Mouse (Mus musculus) limb, embryonic 10.5 days (tissue): ENCODE data around the gene Moap1. TPM values are rescaled to one million over a fixed set of nuclear protein-coding genes. Genes with fewer than 3 reads are reported as not detected.

Source experiments
- DNase-seq: peaks from one replicate; pipeline ENCODE4 v3.0.0-alpha.2; 2017; ENCODE audit warnings: low spot score
- H3K27ac ChIP-seq: fragments of 300-500 bp; sonication (generic); 2 replicates; pipeline ENCODE4 v1.5.1; 2016; ENCODE audit warnings: mild to moderate bottlenecking
- H3K27me3 ChIP-seq: fragments of 300-500 bp; sonication (generic); 2 replicates; pipeline ENCODE4 v1.6.1; 2016; ENCODE audit warnings: low read depth, mild to moderate bottlenecking; ENCODE audit not compliant: poor library complexity, severe bottlenecking
- H3K36me3 ChIP-seq: fragments of 300-500 bp; sonication (generic); 2 replicates; pipeline ENCODE4 v1.6.1; 2016; ENCODE audit warnings: mild to moderate bottlenecking, moderate library complexity
- H3K4me1 ChIP-seq: fragments of 300-500 bp; sonication (generic); 2 replicates; pipeline ENCODE4 v1.6.1; 2016
- H3K4me3 ChIP-seq: fragments of 300-500 bp; sonication (generic); 2 replicates; pipeline ENCODE4 v1.5.1; 2016; ENCODE audit warnings: mild to moderate bottlenecking, moderate library complexity
- H3K9me3 ChIP-seq: fragments of 300-500 bp; sonication (generic); replicated peaks from 2 replicates; pipeline ENCODE4 v1.6.1; 2016; ENCODE audit warnings: mild to moderate bottlenecking
- WGBS: fragments of 180-500 bp; shearing (Covaris S2); methylation state at CpG from one replicate; pipeline ENCODE4 v1.1.7; 2016; 5-methylcytosine and 5-hydroxymethylcytosine counted together
- polyA plus RNA-seq: library from polyadenylated mRNA; unstranded; fragments of >200 nt; fragmentation: Nextera tagmentation; extraction: Ambion mirVana; gene quantifications from 2 replicates; pipeline ENCODE4 v1.2.1, GENCODE M21; 2016

The Moap1 gene
- polyA plus RNA-seq, 1 experiment from 2014 or later: 38.8 TPM

- Histone ChIP-seq H3K27ac (0 out of 2 replicates have a peak overlapping the region, but pooled peaks have one; percentile 33), H3K4me1 (peaks cover 21% of the 10 kb centered on the region), H3K9me3 (no peaks in the 10 kb centered on the region), H3K4me3 (peak overlapping the region; percentile 92), H3K36me3 (peaks cover 42% of the 10 kb centered on the region), H3K27me3 (no peaks in the 10 kb centered on the region)
- no peak for DNase-seq
- WGBS: 2% methylated on average over 5 of the region's 5 CpGs
Measured at GRCm38 (mm10) chr12:102758936-102759335, 15.5 kb upstream of the Moap1 start.

- 0% methylated on average over 10 of the region's 10 CpGs for WGBS
- H3K36me3 ChIP-seq: peaks cover 41% of the 10 kb centered on the region
- H3K27ac ChIP-seq: peak within 1 kb of the TSS; percentile 93
- no peaks in the 10 kb centered on the region for H3K9me3 ChIP-seq
- peak within 1 kb of the TSS; percentile 92 for H3K4me3 ChIP-seq
- H3K27me3 ChIP-seq: no peaks in the 10 kb centered on the region
- no peak for DNase-seq
- peaks cover 21% of the 10 kb centered on the region for H3K4me1 ChIP-seq
Measured at GRCm38 (mm10) chr12:102758403-102758756, 14.9 kb upstream of the Moap1 start, which contains the start of gene Gm20604. Gene Gm20604 (minus strand): TSS chr12:102758672.

- under 1% methylated on average over 73 of the region's 73 CpGs for WGBS
- DNase-seq: peak; percentile 98
Measured at GRCm38 (mm10) chr12:102757689-102758402, 14.4 kb upstream of the Moap1 start, which contains the start of the genes Gm28051, Gon7 and Ubr7. Gene Gm28051 (minus strand): TSS chr12:102757765. Gene Gon7 (minus strand): TSS chr12:102757803. Gene Ubr7 (plus strand): TSS chr12:102757967.

GRCm38 (mm10) chr12:102757055-102757688 is 13.7 kb upstream of the Moap1 start:
- peaks cover 39% of the 10 kb centered on the region for H3K36me3 ChIP-seq

More at GRCm38 (mm10) chr12:102757689-102758402, 14.4 kb upstream of the Moap1 start, which contains the start of the genes Gm28051, Gon7 and Ubr7:
- H3K9me3 ChIP-seq: no peaks in the 10 kb centered on the region
- peak within 1 kb of the TSS; percentile 92 for H3K4me3 ChIP-seq
- peaks cover 21% of the 10 kb centered on the region for H3K4me1 ChIP-seq
- peak within 1 kb of the TSS; percentile 93 for H3K27ac ChIP-seq
- H3K36me3 ChIP-seq: peaks cover 40% of the 10 kb centered on the region
- no peaks in the 10 kb centered on the region for H3K27me3 ChIP-seq

GRCm38 (mm10) chr12:102756304-102756703 is 12.8 kb upstream of the Moap1 start:
- WGBS: 86% methylated on average over 7 of the region's 7 CpGs
- Histone ChIP-seq H3K27me3 (no peaks in the 10 kb centered on the region), H3K36me3 (peaks cover 40% of the 10 kb centered on the region), H3K4me3 (peak overlapping the region; percentile 92), H3K27ac (peak overlapping the region; percentile 93; the same call in 1 of the 2 replicates), H3K4me1 (peaks cover 21% of the 10 kb centered on the region), H3K9me3 (no peaks in the 10 kb centered on the region)
- DNase-seq: no peak

More at GRCm38 (mm10) chr12:102757055-102757688, 13.7 kb upstream of the Moap1 start:
- H3K27ac ChIP-seq: peak overlapping the region; percentile 93
- H3K9me3 ChIP-seq: no peaks in the 10 kb centered on the region
- peak overlapping the region; percentile 92 for H3K4me3 ChIP-seq
- no peak for DNase-seq
- H3K4me1 ChIP-seq: peaks cover 21% of the 10 kb centered on the region
- no peaks in the 10 kb centered on the region for H3K27me3 ChIP-seq
- 2% methylated on average over 46 of the region's 46 CpGs for WGBS

GRCm38 (mm10) chr12:102748256-102748655 is 4.8 kb upstream of the Moap1 start:
- H3K4me3 ChIP-seq: no peak overlapping the region
- no peak for DNase-seq
- WGBS: 92% methylated on average over 3 of the region's 3 CpGs
- no peaks in the 10 kb centered on the region for H3K9me3 ChIP-seq
- H3K27me3 ChIP-seq: no peaks in the 10 kb centered on the region
- H3K4me1 ChIP-seq: peaks cover 11% of the 10 kb centered on the region
- H3K27ac ChIP-seq: no peak overlapping the region
- H3K36me3 ChIP-seq: peaks cover 41% of the 10 kb centered on the region

- Histone ChIP-seq H3K4me3 (peak overlapping the region; percentile 81), H3K36me3 (peaks cover 43% of the 10 kb centered on the region), H3K9me3 (no peaks in the 10 kb centered on the region), H3K27ac (no peak overlapping the region), H3K27me3 (no peaks in the 10 kb centered on the region), H3K4me1 (peaks cover 22% of the 10 kb centered on the region)
- DNase-seq: no peak
- 74% methylated on average over 6 of the region's 6 CpGs for WGBS
Measured at GRCm38 (mm10) chr12:102744839-102745238, 1.4 kb upstream of the Moap1 start.

GRCm38 (mm10) chr12:102743036-102743588 is 349 bp downstream of the Moap1 start:
- Histone ChIP-seq H3K4me3 (peak overlapping the region; percentile 81), H3K9me3 (no peaks in the 10 kb centered on the region), H3K27ac (peak overlapping the region; percentile 91), H3K27me3 (no peaks in the 10 kb centered on the region), H3K4me1 (peaks cover 22% of the 10 kb centered on the region), H3K36me3 (peaks cover 29% of the 10 kb centered on the region)
- no peak for DNase-seq
- under 1% methylated on average over 33 of the region's 33 CpGs for WGBS

- no peak for DNase-seq
- Histone ChIP-seq H3K36me3 (peaks cover 18% of the 10 kb centered on the region), H3K27ac (no peak overlapping the region), H3K27me3 (no peaks in the 10 kb centered on the region), H3K4me1 (peaks cover 22% of the 10 kb centered on the region), H3K4me3 (no peak overlapping the region), H3K9me3 (no peaks in the 10 kb centered on the region)
- 86% methylated on average over 7 of the region's 7 CpGs for WGBS
Measured at GRCm38 (mm10) chr12:102742056-102742455, 1.4 kb downstream of the Moap1 start.

GRCm38 (mm10) chr12:102740285-102740684 is 3.2 kb downstream of the Moap1 start:
- WGBS: 64% methylated on average over 3 of the region's 3 CpGs
- DNase-seq: no peak
- Histone ChIP-seq H3K9me3 (no peaks in the 10 kb centered on the region), H3K4me3 (no peak overlapping the region), H3K27me3 (no peaks in the 10 kb centered on the region), H3K27ac (no peak overlapping the region), H3K36me3 (peaks cover 12% of the 10 kb centered on the region), H3K4me1 (peaks cover 22% of the 10 kb centered on the region)

GRCm38 (mm10) chr12:102739096-102739495 is 4.4 kb downstream of the Moap1 start:
- Histone ChIP-seq H3K27ac (no peak overlapping the region), H3K27me3 (no peaks in the 10 kb centered on the region), H3K4me1 (peaks cover 13% of the 10 kb centered on the region), H3K4me3 (no peak overlapping the region), H3K36me3 (peaks cover 12% of the 10 kb centered on the region), H3K9me3 (no peaks in the 10 kb centered on the region)
- DNase-seq: no peak
- 87% methylated on average over 5 of the region's 5 CpGs for WGBS

- no peaks in the 10 kb centered on the region for H3K36me3 ChIP-seq
- 16% methylated on average over 5 of the region's 5 CpGs for WGBS
- peaks cover 35% of the 10 kb centered on the region for H3K4me1 ChIP-seq
- no peaks in the 10 kb centered on the region for H3K9me3 ChIP-seq
- peak; percentile 81 for DNase-seq
- H3K27me3 ChIP-seq: no peaks in the 10 kb centered on the region
- no peak overlapping the region for H3K27ac ChIP-seq
- no peak overlapping the region for H3K4me3 ChIP-seq
Measured at GRCm38 (mm10) chr12:102733381-102733780, 10.1 kb downstream of the Moap1 start.
